Mouse (Mus musculus): ENCODE measurements at regions not wholly inside any gene's neighbourhood (a gene's known extent, or its start where the extent isn't known, plus 50 kb on each side); places are given as distances from the start of the nearest gene placed in this dataset.
"Not testable (repeated sequence)": the region's sequence is repeated elsewhere in the genome, so short reads cannot be mapped to it uniquely, and the experiment has no call there.

GRCm38 (mm10) chr5:148776796-148777659 lies 152.1 kb downstream of the Katnal1 start:
- no peak for DNase-seq (ENCODE audit: low spot score)

GRCm38 (mm10) chr5:148775232-148775631 lies 153.9 kb downstream of the Katnal1 start:
- no peak for DNase-seq (ENCODE audit: low spot score)

GRCm38 (mm10) chr5:148774446-148774845 lies 154.7 kb downstream of the Katnal1 start:
- no peak for DNase-seq (ENCODE audit: low spot score)

GRCm38 (mm10) chr5:148769452-148769851 lies 159.7 kb downstream of the Katnal1 start:
- DNase-seq (ENCODE audit: low spot score), result peak; percentile 43

- DNase-seq (ENCODE audit: low spot score), result no peak
These were observed 160.8 kb downstream of the Katnal1 start for GRCm38 (mm10) chr5:148768346-148768745.

GRCm38 (mm10) chr5:148765993-148766392 lies 163.1 kb downstream of the Katnal1 start:
- DNase-seq (ENCODE audit: low spot score), result no peak

GRCm38 (mm10) chr5:148760108-148760507 lies 169.0 kb downstream of the Katnal1 start:
- no peak for DNase-seq (ENCODE audit: low spot score)

GRCm38 (mm10) chr5:148758786-148759185 lies 170.3 kb downstream of the Katnal1 start:
- no peak for DNase-seq (ENCODE audit: low spot score)

GRCm38 (mm10) chr5:148757715-148758114 lies 171.4 kb downstream of the Katnal1 start:
- no peak for DNase-seq (ENCODE audit: low spot score)

GRCm38 (mm10) chr5:148757236-148757635 lies 171.9 kb downstream of the Katnal1 start:
- DNase-seq (ENCODE audit: low spot score), result no peak

GRCm38 (mm10) chr5:148756246-148756930 lies 172.7 kb downstream of the Katnal1 start:
- no peak for DNase-seq (ENCODE audit: low spot score)

- DNase-seq (ENCODE audit: low spot score), result no peak
These were observed 173.3 kb downstream of the Katnal1 start for GRCm38 (mm10) chr5:148755807-148756206.

- DNase-seq (ENCODE audit: low spot score), result no peak
These were observed 174.2 kb downstream of the Katnal1 start for GRCm38 (mm10) chr5:148754896-148755295.

- no peak for DNase-seq (ENCODE audit: low spot score)
These were observed 174.8 kb downstream of the Katnal1 start for GRCm38 (mm10) chr5:148754363-148754762.

- DNase-seq (ENCODE audit: low spot score), result no peak
These were observed 175.7 kb downstream of the Katnal1 start for GRCm38 (mm10) chr5:148753457-148753856.

GRCm38 (mm10) chr5:148751980-148752379 lies 177.1 kb downstream of the Katnal1 start:
- DNase-seq (ENCODE audit: low spot score), result no peak

GRCm38 (mm10) chr5:148750002-148750734 lies 179.0 kb downstream of the Katnal1 start:
- DNase-seq (ENCODE audit: low spot score), result no peak

- no peak for DNase-seq (ENCODE audit: low spot score)
These were observed 181.0 kb downstream of the Katnal1 start for GRCm38 (mm10) chr5:148747972-148748764.

GRCm38 (mm10) chr5:148747549-148747948 lies 181.6 kb downstream of the Katnal1 start:
- no peak for DNase-seq (ENCODE audit: low spot score)

GRCm38 (mm10) chr5:148746726-148747125 lies 182.4 kb downstream of the Katnal1 start:
- DNase-seq (ENCODE audit: low spot score), result not testable (repeated sequence)

Measured in thymus, postnatal 0 days (tissue).